Comparison of ENCODE assay signal across 9 mouse cellular contexts in the genomic region with DNA sequence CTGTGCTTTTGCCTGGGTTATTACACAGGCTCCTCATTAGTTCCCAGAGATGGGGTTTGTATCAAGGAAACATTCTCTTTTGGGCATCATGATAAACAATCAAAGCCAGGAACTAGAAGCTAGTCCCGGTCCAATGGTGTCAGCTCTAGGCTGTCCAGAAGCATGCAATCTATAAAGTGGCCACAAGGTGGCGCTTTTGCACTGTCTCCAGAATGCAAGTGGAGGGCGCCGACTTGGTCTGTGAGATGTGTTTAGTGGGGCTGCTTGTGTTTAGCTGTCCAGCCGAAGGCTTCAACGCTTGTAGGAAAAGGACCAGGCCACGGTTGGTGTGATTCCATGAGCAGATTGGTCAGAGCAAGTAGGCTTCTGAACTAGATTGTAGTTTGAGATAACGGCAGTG. TPM values are rescaled to one million over a fixed set of nuclear protein-coding genes. Genes with fewer than 3 reads are reported as not detected.
DNase-seq lines count a peak whose midpoint lies in the region; TF ChIP-seq lines count a peak whose summit lies in the region.
"Had no signal": no experiment of that assay in that cellular context is flagged by ENCODE, and none has a peak within 500 bp of the region (broad histone marks: within the 10 kb centered on the region; RNA-seq: fewer than 3 reads in every experiment).

No protein-coding gene starts in this region.

- no peaks in the 10 kb centered on the region for H3K4me1 ChIP-seq in embryonic fibroblast, embryonic 13.5 days (ENCODE audit: control insufficient read depth, insufficient read depth, low read length)

- no peak overlapping the region for H3K27ac ChIP-seq in embryonic fibroblast, embryonic 13.5 days (ENCODE audit: insufficient read depth, low read length)

- peak; percentile 97 for TF ChIP-seq CTCF in brain, embryonic 14.5 days (IDR thresholded peaks at IDR 0.05; ENCODE audit: borderline replicate concordance, extremely low read depth, insufficient read depth, insufficient read length)
- peak; percentile 59 for TF ChIP-seq CTCF in embryonic fibroblast, embryonic 13.5 days (IDR thresholded peaks at IDR 0.05; ENCODE audit: borderline replicate concordance, insufficient read depth, low read length)

- intact Hi-C loops in heart, postnatal 14 days (cut with DNase I), result loop anchor here (1.0 kb wide), 2 partner anchors 143 to 150 kb away; no protein-coding TSS in a partner anchor

- no peak for TF ChIP-seq POLR2A in brain, embryonic 14.5 days (IDR thresholded peaks at IDR 0.05; ENCODE audit: borderline replicate concordance, extremely low read depth, insufficient read depth, insufficient read length, poor library complexity, severe bottlenecking)
- no peak for TF ChIP-seq POLR2A in embryonic fibroblast, embryonic 13.5 days (IDR thresholded peaks at IDR 0.05; ENCODE audit: low read depth, low read length)

- H3K4me3 ChIP-seq in embryonic fibroblast, embryonic 13.5 days (ENCODE audit: insufficient read depth, low read length), result no peak overlapping the region

- DNase-seq in CD8-positive naive resting alpha-beta T cell, adult 2 months (ENCODE audit: low read depth in 2 of 2, low spot score in 2 of 2), result peak; percentile 11 to 43
- DNase-seq in brain, embryonic 14.5 days (ENCODE audit: low read depth), result peak; percentile 88
- peak; percentile 78 to 87 for DNase-seq in heart, postnatal 14 days
- DNase-seq in kidney, postnatal 4 days, result peak; percentile 92 to 93
- peak; percentile 56 to 64 for DNase-seq in lung, adult 18-20 months
- peak; percentile 83 for DNase-seq in ovary, postnatal 10 days (ENCODE audit: low spot score)
- DNase-seq in thymus, postnatal 10 days (ENCODE audit: low spot score in 2 of 2), result peak; percentile 42 to 71

RNA-seq across cellular contexts. Expression of a gene that starts 16.9 kb away (rescaled TPM):
- polyA plus RNA-seq in brain, embryonic 14.5 days (2012; rRNA removed), result 30.1 and 35.9 TPM in 2 replicates
- polyA plus RNA-seq in embryonic fibroblast, embryonic 13.5 days (2011; ENCODE audit: insufficient read length, low read depth, missing spikeins), result 78.9 and 102 TPM in 2 replicates
- total RNA-seq in heart, postnatal 14 days (2021), result under 1 TPM; 0.27 to 0.57 TPM

RNA-seq across cellular contexts. Expression of a gene that starts 27.5 kb away (rescaled TPM):
- polyA plus RNA-seq in brain, embryonic 14.5 days (2012; rRNA removed), result 10.1 and 17.1 TPM in 2 replicates
- not detected in 2 replicates for polyA plus RNA-seq in embryonic fibroblast, embryonic 13.5 days (2011; ENCODE audit: insufficient read length, low read depth, missing spikeins)
- not detected for total RNA-seq in heart, postnatal 14 days (2021)
- polyA plus RNA-seq: gonadal fat pad, adult 2 months had no signal

Comparison
In these comparisons a context has a peak if more than half of its experiments do, and no peak if none do; other contexts are left out.
1. DNase-seq: peak in every context shown above with its lines; median percentile 92 in kidney, postnatal 4 days; 88 in brain, embryonic 14.5 days; 83 in ovary, postnatal 10 days; 82 in heart, postnatal 14 days; 60 in lung, adult 18-20 months; 56 in thymus, postnatal 10 days; 27 in CD8-positive naive resting alpha-beta T cell, adult 2 months.
2. RNA of a gene that starts 27.5 kb away (polyA plus RNA-seq): 10.1 to 17.1 TPM in brain, embryonic 14.5 days; not detected in embryonic fibroblast, embryonic 13.5 days; every median in the first group is over 10 times any median in the second.